Mouse (Mus musculus): ENCODE measurements around the gene Ccdc113.

DNA sequence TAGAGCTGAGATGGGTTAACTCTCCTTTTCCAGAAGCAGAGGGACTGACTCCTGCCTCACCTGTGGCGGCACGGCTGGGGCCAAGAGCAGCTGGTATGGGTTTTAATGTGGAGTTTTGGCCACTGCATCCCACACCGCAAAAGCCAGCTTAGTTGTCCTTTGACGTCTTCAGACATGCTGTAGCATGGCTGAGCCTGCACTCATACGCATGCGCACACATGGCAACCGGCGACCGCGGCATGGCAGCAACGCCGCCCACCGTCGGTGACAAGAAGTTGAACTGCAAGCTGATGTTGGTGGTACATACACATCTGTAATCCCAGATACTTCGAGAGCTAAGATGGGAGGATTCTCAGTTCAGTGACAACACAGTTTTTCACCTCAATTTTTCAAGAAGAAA lies 67.4 kb downstream of the Ccdc113 start:
- no peak for TF ChIP-seq CTCF (IDR thresholded peaks at IDR 0.05; ENCODE audit: extremely low read depth, insufficient read length, insufficient replicate concordance, low read depth, low read length)
- no peak for TF ChIP-seq POLR2A (IDR thresholded peaks at IDR 0.05; ENCODE audit: low read depth, low read length)
